Mouse (Mus musculus): ENCODE results near the gene Snx14. TPM values are rescaled to one million over a fixed set of nuclear protein-coding genes. Genes with fewer than 3 reads are reported as not detected.

The Snx14 gene
- polyA plus RNA-seq, 1 experiment from 2014 or later: 35.6 TPM

GRCm38 (mm10) chr9:88371201-88371600 is 67.6 kb downstream of the Snx14 start:
- H3K4me2 ChIP-seq (ENCODE audit: low read depth, low read length): no peak overlapping the region
- no peak overlapping the region for H3K27ac ChIP-seq (ENCODE audit: low read length)
- H3K27me3 ChIP-seq (ENCODE audit: control insufficient read depth, insufficient read depth, low read length): no peaks in the 10 kb centered on the region
- 85% methylated on average over 2 of the region's 2 CpGs for WGBS
- H3K4me3 ChIP-seq (replicated peaks; ENCODE audit: low read length): no peak overlapping the region
- no peaks in the 10 kb centered on the region for H3K4me1 ChIP-seq (ENCODE audit: control insufficient read depth, insufficient read depth, low read length)
- H3K9me3 ChIP-seq (replicated peaks; ENCODE audit: control insufficient read depth, low read length): no peaks in the 10 kb centered on the region
- ATAC-seq (ENCODE audit: insufficient read depth, low FRiP score): no peak
- H3K36me3 ChIP-seq (ENCODE audit: control insufficient read depth, insufficient read depth, low read length): no peaks in the 10 kb centered on the region
- H3K9ac ChIP-seq (ENCODE audit: low read length): no peak overlapping the region

- H3K4me1 ChIP-seq (ENCODE audit: control insufficient read depth, insufficient read depth, low read length): no peaks in the 10 kb centered on the region
- WGBS: 93% methylated on average over 2 of the region's 2 CpGs
- no peaks in the 10 kb centered on the region for H3K27me3 ChIP-seq (ENCODE audit: control insufficient read depth, insufficient read depth, low read length)
- H3K4me3 ChIP-seq (replicated peaks; ENCODE audit: low read length): no peak overlapping the region
- ATAC-seq (ENCODE audit: insufficient read depth, low FRiP score): no peak
- no peak overlapping the region for H3K4me2 ChIP-seq (ENCODE audit: low read depth, low read length)
- no peaks in the 10 kb centered on the region for H3K36me3 ChIP-seq (ENCODE audit: control insufficient read depth, insufficient read depth, low read length)
- H3K9me3 ChIP-seq (replicated peaks; ENCODE audit: control insufficient read depth, low read length): no peaks in the 10 kb centered on the region
- H3K9ac ChIP-seq (ENCODE audit: low read length): no peak overlapping the region
- H3K27ac ChIP-seq (ENCODE audit: low read length): no peak overlapping the region
Observed at GRCm38 (mm10) chr9:88369666-88370065, 69.1 kb downstream of the Snx14 start.

GRCm38 (mm10) chr9:88368476-88368875 is 70.3 kb downstream of the Snx14 start:
- H3K4me3 ChIP-seq (replicated peaks; ENCODE audit: low read length): no peak overlapping the region
- no peaks in the 10 kb centered on the region for H3K9me3 ChIP-seq (replicated peaks; ENCODE audit: control insufficient read depth, low read length)
- ATAC-seq (ENCODE audit: insufficient read depth, low FRiP score): no peak
- no peaks in the 10 kb centered on the region for H3K27me3 ChIP-seq (ENCODE audit: control insufficient read depth, insufficient read depth, low read length)
- 89% methylated on average over 5 of the region's 5 CpGs for WGBS
- H3K27ac ChIP-seq (ENCODE audit: low read length): no peak overlapping the region
- H3K4me2 ChIP-seq (ENCODE audit: low read depth, low read length): no peak overlapping the region
- no peak overlapping the region for H3K9ac ChIP-seq (ENCODE audit: low read length)
- no peaks in the 10 kb centered on the region for H3K36me3 ChIP-seq (ENCODE audit: control insufficient read depth, insufficient read depth, low read length)
- H3K4me1 ChIP-seq (ENCODE audit: control insufficient read depth, insufficient read depth, low read length): no peaks in the 10 kb centered on the region

GRCm38 (mm10) chr9:88367751-88368150 is 71.0 kb downstream of the Snx14 start:
- Histone ChIP-seq H3K4me2 (ENCODE audit: low read depth, low read length) (no peak overlapping the region), H3K27ac (ENCODE audit: low read length) (no peak overlapping the region), H3K9ac (ENCODE audit: low read length) (no peak overlapping the region), H3K36me3 (ENCODE audit: control insufficient read depth, insufficient read depth, low read length) (no peaks in the 10 kb centered on the region), H3K4me1 (ENCODE audit: control insufficient read depth, insufficient read depth, low read length) (no peaks in the 10 kb centered on the region), H3K27me3 (ENCODE audit: control insufficient read depth, insufficient read depth, low read length) (no peaks in the 10 kb centered on the region), H3K9me3 (replicated peaks; ENCODE audit: control insufficient read depth, low read length) (no peaks in the 10 kb centered on the region), H3K4me3 (replicated peaks; ENCODE audit: low read length) (no peak overlapping the region)
- WGBS: 70% methylated on average over 1 of the region's 1 CpGs
- ATAC-seq (ENCODE audit: insufficient read depth, low FRiP score): no peak

GRCm38 (mm10) chr9:88367322-88367721 is 71.4 kb downstream of the Snx14 start:
- H3K4me3 ChIP-seq (replicated peaks; ENCODE audit: low read length): no peak overlapping the region
- H3K4me1 ChIP-seq (ENCODE audit: control insufficient read depth, insufficient read depth, low read length): no peaks in the 10 kb centered on the region
- no peaks in the 10 kb centered on the region for H3K27me3 ChIP-seq (ENCODE audit: control insufficient read depth, insufficient read depth, low read length)
- no peak overlapping the region for H3K27ac ChIP-seq (ENCODE audit: low read length)
- WGBS: 79% methylated on average over 5 of the region's 5 CpGs
- no peak for ATAC-seq (ENCODE audit: insufficient read depth, low FRiP score)
- no peak overlapping the region for H3K4me2 ChIP-seq (ENCODE audit: low read depth, low read length)
- no peak overlapping the region for H3K9ac ChIP-seq (ENCODE audit: low read length)
- no peaks in the 10 kb centered on the region for H3K36me3 ChIP-seq (ENCODE audit: control insufficient read depth, insufficient read depth, low read length)
- H3K9me3 ChIP-seq (replicated peaks; ENCODE audit: control insufficient read depth, low read length): no peaks in the 10 kb centered on the region

GRCm38 (mm10) chr9:88366819-88367218 is 71.9 kb downstream of the Snx14 start:
- no peak overlapping the region for H3K9ac ChIP-seq (ENCODE audit: low read length)
- no peaks in the 10 kb centered on the region for H3K4me1 ChIP-seq (ENCODE audit: control insufficient read depth, insufficient read depth, low read length)
- WGBS: 80% methylated on average over 4 of the region's 4 CpGs
- H3K4me2 ChIP-seq (ENCODE audit: low read depth, low read length): no peak overlapping the region
- no peak overlapping the region for H3K4me3 ChIP-seq (replicated peaks; ENCODE audit: low read length)
- no peaks in the 10 kb centered on the region for H3K27me3 ChIP-seq (ENCODE audit: control insufficient read depth, insufficient read depth, low read length)
- no peak for ATAC-seq (ENCODE audit: insufficient read depth, low FRiP score)
- H3K9me3 ChIP-seq (replicated peaks; ENCODE audit: control insufficient read depth, low read length): no peaks in the 10 kb centered on the region
- H3K27ac ChIP-seq (ENCODE audit: low read length): no peak overlapping the region
- no peaks in the 10 kb centered on the region for H3K36me3 ChIP-seq (ENCODE audit: control insufficient read depth, insufficient read depth, low read length)

- no peaks in the 10 kb centered on the region for H3K4me1 ChIP-seq (ENCODE audit: control insufficient read depth, insufficient read depth, low read length)
- no peak for ATAC-seq (ENCODE audit: insufficient read depth, low FRiP score)
- H3K4me2 ChIP-seq (ENCODE audit: low read depth, low read length): no peak overlapping the region
- H3K4me3 ChIP-seq (replicated peaks; ENCODE audit: low read length): no peak overlapping the region
- WGBS: 78% methylated on average over 4 of the region's 4 CpGs
- H3K27ac ChIP-seq (ENCODE audit: low read length): no peak overlapping the region
- no peak overlapping the region for H3K9ac ChIP-seq (ENCODE audit: low read length)
- no peaks in the 10 kb centered on the region for H3K36me3 ChIP-seq (ENCODE audit: control insufficient read depth, insufficient read depth, low read length)
- no peaks in the 10 kb centered on the region for H3K27me3 ChIP-seq (ENCODE audit: control insufficient read depth, insufficient read depth, low read length)
- H3K9me3 ChIP-seq (replicated peaks; ENCODE audit: control insufficient read depth, low read length): no peaks in the 10 kb centered on the region
Observed at GRCm38 (mm10) chr9:88366308-88366707, 72.5 kb downstream of the Snx14 start.

GRCm38 (mm10) chr9:88363102-88363501 is 75.7 kb downstream of the Snx14 start:
- Histone ChIP-seq H3K4me3 (replicated peaks; ENCODE audit: low read length) (no peak overlapping the region), H3K4me2 (ENCODE audit: low read depth, low read length) (no peak overlapping the region), H3K9me3 (replicated peaks; ENCODE audit: control insufficient read depth, low read length) (no peaks in the 10 kb centered on the region), H3K36me3 (ENCODE audit: control insufficient read depth, insufficient read depth, low read length) (no peaks in the 10 kb centered on the region), H3K9ac (ENCODE audit: low read length) (no peak overlapping the region), H3K27ac (ENCODE audit: low read length) (no peak overlapping the region), H3K4me1 (ENCODE audit: control insufficient read depth, insufficient read depth, low read length) (no peaks in the 10 kb centered on the region), H3K27me3 (ENCODE audit: control insufficient read depth, insufficient read depth, low read length) (no peaks in the 10 kb centered on the region)
- ATAC-seq (ENCODE audit: insufficient read depth, low FRiP score): no peak
- 90% methylated on average over 3 of the region's 3 CpGs for WGBS

GRCm38 (mm10) chr9:88362055-88362850 is 76.5 kb downstream of the Snx14 start:
- H3K4me1 ChIP-seq (ENCODE audit: control insufficient read depth, insufficient read depth, low read length): no peaks in the 10 kb centered on the region
- H3K9ac ChIP-seq (ENCODE audit: low read length): no peak overlapping the region
- 33% methylated on average over 4 of the region's 5 CpGs for WGBS
- H3K27me3 ChIP-seq (ENCODE audit: control insufficient read depth, insufficient read depth, low read length): no peaks in the 10 kb centered on the region
- H3K27ac ChIP-seq (ENCODE audit: low read length): no peak overlapping the region
- no peak overlapping the region for H3K4me2 ChIP-seq (ENCODE audit: low read depth, low read length)
- no peaks in the 10 kb centered on the region for H3K36me3 ChIP-seq (ENCODE audit: control insufficient read depth, insufficient read depth, low read length)
- no peaks in the 10 kb centered on the region for H3K9me3 ChIP-seq (replicated peaks; ENCODE audit: control insufficient read depth, low read length)
- H3K4me3 ChIP-seq (replicated peaks; ENCODE audit: low read length): no peak overlapping the region
- ATAC-seq (ENCODE audit: insufficient read depth, low FRiP score): no peak
